Mouse (Mus musculus): ENCODE data around the gene Ric8a.

DNA sequence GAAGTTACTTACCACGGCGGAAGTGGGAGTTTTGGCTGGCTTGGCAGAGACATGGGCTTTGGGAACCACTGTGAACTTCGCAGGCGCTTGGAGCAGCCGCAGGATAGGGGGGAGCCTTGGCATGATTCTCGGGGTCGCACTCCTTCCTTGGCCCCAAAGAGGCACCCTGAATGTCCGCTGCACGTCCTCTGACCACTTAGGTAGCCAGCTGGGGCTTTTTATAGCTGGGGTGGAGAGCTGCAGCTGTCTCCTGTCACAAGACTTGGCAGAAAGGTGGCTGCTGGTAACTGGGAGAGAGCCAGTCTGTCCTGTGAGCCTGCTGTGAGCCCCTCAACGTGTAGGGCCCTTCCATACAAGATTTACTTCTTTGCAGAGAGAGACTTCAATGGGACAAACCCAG is 43.5 kb downstream of the Ric8a start, which contains the start of gene Cox8b:
- no peak for TF ChIP-seq CTCF (conservative IDR thresholded peaks at IDR 0.05; ENCODE audit: insufficient read depth, insufficient read length, low read depth, low read length)
- TF ChIP-seq POLR2A (IDR thresholded peaks at IDR 0.05; ENCODE audit: low read depth, low read length): no peak
